Mouse (Mus musculus): ENCODE data around the gene Evpl. TPM values are rescaled to one million over a fixed set of nuclear protein-coding genes. Genes with fewer than 3 reads are reported as not detected.

Gene Evpl
- polyA plus RNA-seq, 1 experiment from 2014 or later: 2.0 TPM

DNA sequence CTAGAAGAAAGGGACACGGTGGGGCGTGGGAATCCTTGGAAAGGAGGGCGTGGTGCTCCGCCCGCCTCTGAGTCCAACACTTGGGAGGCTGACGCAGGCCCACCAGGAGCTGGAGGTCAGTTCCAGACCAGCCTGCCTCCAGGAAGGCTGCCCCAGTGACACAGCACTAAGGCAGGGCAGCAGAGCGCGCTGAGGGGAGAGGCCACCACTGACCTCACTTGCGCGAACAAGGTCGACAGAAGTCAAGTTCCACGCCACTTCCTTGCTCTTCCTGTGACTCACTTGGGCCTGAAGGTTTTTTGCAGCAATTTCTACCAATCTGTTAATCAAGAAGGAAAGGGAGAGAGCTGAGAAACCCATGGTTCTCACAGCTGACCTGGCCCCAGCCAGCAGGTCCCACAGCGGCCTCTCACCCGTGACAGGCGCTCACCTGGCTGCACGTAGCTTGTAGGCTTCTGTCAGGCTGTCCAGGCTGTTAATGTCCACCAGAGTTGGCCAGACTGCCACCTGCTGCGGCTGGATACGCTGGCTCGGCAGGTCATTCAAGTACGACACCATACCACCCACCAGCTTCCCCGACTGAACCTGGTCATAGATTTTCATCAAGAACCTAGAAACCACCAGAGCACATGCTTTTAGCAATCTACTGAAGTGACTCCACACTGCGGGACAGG lies 63.0 kb downstream of the Evpl start:
- DNase-seq (ENCODE audit: low spot score): no peak

DNA sequence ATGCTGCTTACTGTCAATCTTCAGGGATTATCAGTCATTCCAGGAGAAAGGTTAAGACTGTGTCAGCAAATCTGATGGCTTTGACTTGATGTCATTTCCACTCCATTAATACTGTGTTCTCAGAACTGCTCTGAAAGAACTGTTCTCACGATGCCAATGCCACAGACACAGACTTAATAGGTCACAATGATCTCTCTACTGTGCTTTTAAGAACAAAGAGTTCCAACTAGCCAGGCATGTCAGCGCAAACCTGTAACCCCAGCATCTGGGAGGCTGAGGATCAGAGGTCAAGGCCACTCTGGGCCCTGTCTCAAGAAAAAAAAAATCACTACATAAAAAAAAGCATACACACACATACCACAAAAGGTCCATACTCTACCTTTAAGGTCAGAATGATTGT lies 65.9 kb downstream of the Evpl start:
- DNase-seq (ENCODE audit: low spot score): no peak

Other genes with a start within 250 kb of the Evpl start
- gene Galk1, start 225.4 kb downstream of the Evpl start, polyA plus RNA-seq (2015; fragmentation: Nextera tagmentation; extraction: Ambion mirVana): 182 and 188 TPM in 2 replicates
- 2,823 and 2,911 TPM in 2 replicates for gene H3f3b, start 210.1 kb downstream of the Evpl start, polyA plus RNA-seq (2015; fragmentation: Nextera tagmentation; extraction: Ambion mirVana)
- gene Unk, start 207.8 kb downstream of the Evpl start, polyA plus RNA-seq (2015; fragmentation: Nextera tagmentation; extraction: Ambion mirVana): 20.5 and 22.9 TPM in 2 replicates
- gene Unc13d, start 160.1 kb downstream of the Evpl start, polyA plus RNA-seq (2015; fragmentation: Nextera tagmentation; extraction: Ambion mirVana): 32.4 and 34.7 TPM in 2 replicates
- 75.1 and 97.4 TPM in 2 replicates for gene Wbp2, start 151.1 kb downstream of the Evpl start, polyA plus RNA-seq (2015; fragmentation: Nextera tagmentation; extraction: Ambion mirVana)
- 10.8 and 10.9 TPM in 2 replicates for gene Trim47, start 110.9 kb downstream of the Evpl start, polyA plus RNA-seq (2015; fragmentation: Nextera tagmentation; extraction: Ambion mirVana)
- gene Trim65, start 106.9 kb downstream of the Evpl start, polyA plus RNA-seq (2015; fragmentation: Nextera tagmentation; extraction: Ambion mirVana): 2.6 and 3.1 TPM in 2 replicates
- 65.0 and 68.8 TPM in 2 replicates for gene Mrpl38, start 99.2 kb downstream of the Evpl start, polyA plus RNA-seq (2015; fragmentation: Nextera tagmentation; extraction: Ambion mirVana)
- 12.0 and 13.1 TPM in 2 replicates for gene Fbf1, start 69.9 kb downstream of the Evpl start, polyA plus RNA-seq (2015; fragmentation: Nextera tagmentation; extraction: Ambion mirVana)
- gene Ten1, start 39.2 kb downstream of the Evpl start, polyA plus RNA-seq (2015; fragmentation: Nextera tagmentation; extraction: Ambion mirVana): 127 and 134 TPM in 2 replicates
- 20.0 and 20.7 TPM in 2 replicates for gene Acox1, start 39.0 kb downstream of the Evpl start, polyA plus RNA-seq (2015; fragmentation: Nextera tagmentation; extraction: Ambion mirVana)
- 86.4 and 89.0 TPM in 2 replicates for gene Srp68, start 36.1 kb upstream of the Evpl start, polyA plus RNA-seq (2015; fragmentation: Nextera tagmentation; extraction: Ambion mirVana)
- gene Galr2, start 42.9 kb upstream of the Evpl start, polyA plus RNA-seq (2015; fragmentation: Nextera tagmentation; extraction: Ambion mirVana): 0.49 and 0.59 TPM in 2 replicates
- gene Exoc7, start 69.2 kb upstream of the Evpl start, polyA plus RNA-seq (2015; fragmentation: Nextera tagmentation; extraction: Ambion mirVana): 73.0 and 74.5 TPM in 2 replicates
- gene Foxj1, start 97.3 kb upstream of the Evpl start, polyA plus RNA-seq (2015; fragmentation: Nextera tagmentation; extraction: Ambion mirVana): 1.3 and 1.5 TPM in 2 replicates
- 52.3 and 56.7 TPM in 2 replicates for gene Rnf157, start 175.0 kb upstream of the Evpl start, polyA plus RNA-seq (2015; fragmentation: Nextera tagmentation; extraction: Ambion mirVana)
- 81.9 and 82.9 TPM in 2 replicates for gene Ubald2, start 196.0 kb upstream of the Evpl start, polyA plus RNA-seq (2015; fragmentation: Nextera tagmentation; extraction: Ambion mirVana)
- gene Qrich2, start 228.2 kb upstream of the Evpl start, polyA plus RNA-seq (2015; fragmentation: Nextera tagmentation; extraction: Ambion mirVana): 0.05 and 0.35 TPM in 2 replicates